Mouse (Mus musculus): Measurements from ENCODE around the gene Morn1. TPM values are rescaled to one million over a fixed set of nuclear protein-coding genes. Genes with fewer than 3 reads are reported as not detected.
"Not testable (repeated sequence)": the region's sequence is repeated elsewhere in the genome, so short reads cannot be mapped to it uniquely, and the experiment has no call there.

Gene Morn1
- polyA plus RNA-seq, 1 experiment from 2014 or later, result 4.3 TPM

DNA sequence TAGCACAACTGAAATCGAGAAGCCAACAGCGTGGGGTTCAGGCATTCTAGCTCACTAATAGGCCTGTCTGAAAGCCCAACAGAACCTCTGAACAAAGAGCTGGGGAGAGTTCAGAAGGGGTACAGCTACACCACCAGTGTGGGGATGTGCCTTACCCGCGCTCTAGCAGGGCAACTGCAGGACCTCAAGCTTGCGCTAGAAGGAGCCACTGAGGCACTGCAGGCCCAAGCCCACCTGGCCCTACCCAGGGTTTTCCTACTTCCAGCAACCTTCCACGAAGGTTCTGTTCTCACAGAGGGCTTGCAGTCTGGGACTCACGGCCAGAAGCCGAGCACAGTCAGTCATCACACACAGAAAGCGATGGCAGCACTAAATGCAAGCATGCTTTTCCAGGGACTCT lies 11.2 kb upstream of the Morn1 start:
- no peak overlapping the region for H3K4me2 ChIP-seq (ENCODE audit: low read depth, low read length)
- H3K9ac ChIP-seq (ENCODE audit: low read depth, low read length), result no peak overlapping the region
- no peak overlapping the region for H3K4me3 ChIP-seq (ENCODE audit: low read length)
- ATAC-seq, result no peak
- no peaks in the 10 kb centered on the region for H3K27me3 ChIP-seq (replicated peaks; ENCODE audit: control insufficient read depth, insufficient read depth, low read length)
- no peaks in the 10 kb centered on the region for H3K4me1 ChIP-seq (ENCODE audit: control insufficient read depth, insufficient read depth, low read length)
- H3K9me3 ChIP-seq (ENCODE audit: control insufficient read depth, low read length), result no peaks in the 10 kb centered on the region
- peaks cover 38% of the 10 kb centered on the region for H3K36me3 ChIP-seq (ENCODE audit: control insufficient read depth, insufficient read depth, low read length)
- H3K27ac ChIP-seq (ENCODE audit: low read length), result no peak overlapping the region
- WGBS, result 91% methylated on average over 9 of the region's 9 CpGs

DNA sequence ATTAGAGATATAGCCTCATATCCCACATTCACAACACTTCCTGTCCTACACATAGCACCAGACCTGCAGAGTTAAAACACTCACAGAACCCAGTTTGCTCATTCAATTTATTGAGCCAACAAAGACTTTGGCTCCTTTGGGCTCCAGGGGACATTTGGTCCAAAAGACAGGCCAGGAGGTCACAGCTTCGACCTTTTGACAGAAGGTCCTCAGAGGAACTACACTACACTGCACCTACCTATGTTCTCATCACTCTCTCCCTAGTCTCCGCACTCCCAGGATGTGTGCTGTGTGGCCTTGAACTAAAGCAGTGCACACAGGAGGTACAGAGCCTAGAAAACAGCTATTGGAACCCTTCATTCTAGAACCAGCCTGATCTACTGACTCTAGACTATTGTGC lies 10.6 kb upstream of the Morn1 start:
- ATAC-seq, result no peak
- H3K36me3 ChIP-seq (ENCODE audit: control insufficient read depth, insufficient read depth, low read length), result peaks cover 37% of the 10 kb centered on the region
- H3K9ac ChIP-seq (ENCODE audit: low read depth, low read length), result no peak overlapping the region
- no peaks in the 10 kb centered on the region for H3K9me3 ChIP-seq (ENCODE audit: control insufficient read depth, low read length)
- 94% methylated on average over 2 of the region's 2 CpGs for WGBS
- no peak overlapping the region for H3K27ac ChIP-seq (ENCODE audit: low read length)
- H3K4me2 ChIP-seq (ENCODE audit: low read depth, low read length), result no peak overlapping the region
- H3K4me1 ChIP-seq (ENCODE audit: control insufficient read depth, insufficient read depth, low read length), result peaks cover 5% of the 10 kb centered on the region; the same call in 1 of the 2 replicates
- H3K27me3 ChIP-seq (replicated peaks; ENCODE audit: control insufficient read depth, insufficient read depth, low read length), result no peaks in the 10 kb centered on the region
- H3K4me3 ChIP-seq (ENCODE audit: low read length), result no peak overlapping the region

DNA sequence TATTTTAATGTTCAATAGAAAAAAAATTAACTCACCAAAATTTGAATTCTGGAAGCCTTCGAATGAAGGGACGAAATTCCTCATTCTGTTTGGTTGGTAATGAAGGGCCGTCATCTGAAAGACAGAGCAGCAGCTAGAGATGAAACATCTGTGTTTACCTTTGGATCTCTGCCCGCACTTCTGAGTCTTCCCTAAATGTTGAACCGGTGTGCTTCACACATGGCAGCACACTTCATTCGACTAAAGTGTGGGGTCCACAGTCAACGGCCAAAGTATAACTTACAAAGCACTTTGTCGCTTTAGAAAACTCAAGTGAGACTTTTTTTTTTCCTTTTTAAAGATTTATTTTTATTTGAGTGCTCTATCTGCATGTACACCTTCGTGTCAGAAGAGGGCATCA lies 9.7 kb upstream of the Morn1 start:
- peaks cover 5% of the 10 kb centered on the region; the same call in 1 of the 2 replicates for H3K4me1 ChIP-seq (ENCODE audit: control insufficient read depth, insufficient read depth, low read length)
- peaks cover 34% of the 10 kb centered on the region for H3K36me3 ChIP-seq (ENCODE audit: control insufficient read depth, insufficient read depth, low read length)
- H3K27me3 ChIP-seq (replicated peaks; ENCODE audit: control insufficient read depth, insufficient read depth, low read length), result no peaks in the 10 kb centered on the region
- 60% methylated on average over 9 of the region's 9 CpGs for WGBS
- ATAC-seq, result no peak
- no peak overlapping the region for H3K4me2 ChIP-seq (ENCODE audit: low read depth, low read length)
- H3K9ac ChIP-seq (ENCODE audit: low read depth, low read length), result no peak overlapping the region
- no peak overlapping the region for H3K4me3 ChIP-seq (ENCODE audit: low read length)
- H3K9me3 ChIP-seq (ENCODE audit: control insufficient read depth, low read length), result no peaks in the 10 kb centered on the region
- no peak overlapping the region for H3K27ac ChIP-seq (ENCODE audit: low read length)

DNA sequence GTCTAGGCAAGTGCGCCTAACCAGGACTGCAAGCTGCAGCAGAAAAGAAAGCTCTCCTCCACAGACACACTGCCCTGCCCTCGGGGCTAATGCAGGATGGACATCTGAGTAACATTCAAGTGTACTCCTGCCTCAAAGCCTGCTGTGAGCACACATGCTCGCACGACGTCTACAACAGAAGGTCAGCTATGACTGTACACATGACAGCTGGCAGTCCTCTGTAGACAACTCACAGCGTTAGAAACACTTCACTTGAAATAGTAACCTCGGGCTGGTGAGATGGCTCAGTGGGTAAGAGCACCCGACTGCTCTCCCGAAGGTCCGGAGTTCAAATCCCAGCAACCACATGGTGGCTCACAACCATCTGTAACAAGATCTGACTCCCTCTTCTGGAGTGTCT lies 7.6 kb upstream of the Morn1 start:
- H3K27me3 ChIP-seq (replicated peaks; ENCODE audit: control insufficient read depth, insufficient read depth, low read length); H3K27ac ChIP-seq (ENCODE audit: low read length); H3K4me3 ChIP-seq (ENCODE audit: low read length); ATAC-seq; H3K4me2 ChIP-seq (ENCODE audit: low read depth, low read length); H3K9ac ChIP-seq (ENCODE audit: low read depth, low read length); H3K9me3 ChIP-seq (ENCODE audit: control insufficient read depth, low read length): not testable (repeated sequence)
- Histone ChIP-seq H3K4me1 (ENCODE audit: control insufficient read depth, insufficient read depth, low read length) (peaks cover 16% of the 10 kb centered on the region), H3K36me3 (ENCODE audit: control insufficient read depth, insufficient read depth, low read length) (peaks cover 26% of the 10 kb centered on the region)
- 86% methylated on average over 10 of the region's 10 CpGs for WGBS

DNA sequence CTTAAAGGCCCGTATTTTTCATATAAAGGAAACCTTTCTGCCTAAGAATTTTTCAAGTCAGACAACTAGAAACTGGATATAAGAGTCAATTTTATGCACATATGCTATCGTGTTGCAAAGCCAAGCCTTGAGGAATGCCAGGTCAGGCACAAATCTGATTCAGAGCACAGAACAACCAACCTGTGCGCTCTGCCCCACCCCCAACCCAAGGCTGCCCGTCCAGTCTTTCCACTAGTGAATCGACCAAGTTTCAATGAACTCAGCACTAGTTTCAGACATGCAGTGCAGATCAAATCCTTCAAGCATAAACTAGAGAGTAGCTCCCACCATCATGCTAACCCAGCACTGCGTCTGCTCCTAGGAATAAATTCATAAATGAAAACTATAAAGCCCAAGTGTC lies 6.7 kb upstream of the Morn1 start:
- WGBS, result 80% methylated on average over 6 of the region's 6 CpGs
- H3K9me3 ChIP-seq (ENCODE audit: control insufficient read depth, low read length), result no peaks in the 10 kb centered on the region
- no peak overlapping the region for H3K9ac ChIP-seq (ENCODE audit: low read depth, low read length)
- H3K4me3 ChIP-seq (ENCODE audit: low read length), result no peak overlapping the region
- ATAC-seq, result no peak
- H3K4me2 ChIP-seq (ENCODE audit: low read depth, low read length), result no peak overlapping the region
- H3K27ac ChIP-seq (ENCODE audit: low read length), result no peak overlapping the region
- peaks cover 23% of the 10 kb centered on the region for H3K36me3 ChIP-seq (ENCODE audit: control insufficient read depth, insufficient read depth, low read length)
- no peaks in the 10 kb centered on the region for H3K27me3 ChIP-seq (replicated peaks; ENCODE audit: control insufficient read depth, insufficient read depth, low read length)
- H3K4me1 ChIP-seq (ENCODE audit: control insufficient read depth, insufficient read depth, low read length), result peaks cover 24% of the 10 kb centered on the region

DNA sequence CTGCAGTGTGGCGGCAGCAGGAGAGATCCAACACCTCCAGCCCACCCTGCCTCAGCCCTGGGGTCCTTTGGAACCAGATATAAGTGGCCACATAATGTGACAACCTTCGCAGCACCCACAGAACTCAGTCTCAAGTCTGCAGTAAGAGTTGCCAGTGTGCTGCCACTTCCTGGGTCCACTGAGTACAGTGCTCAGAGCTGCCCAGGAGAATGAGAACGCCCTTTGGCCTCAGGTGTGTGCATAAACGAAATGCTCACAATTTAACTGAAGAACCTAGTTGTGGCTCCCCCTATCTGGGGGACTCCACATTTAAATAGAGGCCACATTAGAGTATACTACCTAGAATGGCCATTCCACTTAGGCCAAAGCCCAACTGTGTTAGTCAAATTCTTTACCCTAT lies 2.8 kb upstream of the Morn1 start:
- Histone ChIP-seq H3K4me2 (ENCODE audit: low read depth, low read length) (peak overlapping the region; percentile 77; the same call in 1 of the 2 replicates), H3K9ac (ENCODE audit: low read depth, low read length) (peak overlapping the region; percentile 53)
- peak; percentile 11; the same call in 1 of the 2 replicates for ATAC-seq

DNA sequence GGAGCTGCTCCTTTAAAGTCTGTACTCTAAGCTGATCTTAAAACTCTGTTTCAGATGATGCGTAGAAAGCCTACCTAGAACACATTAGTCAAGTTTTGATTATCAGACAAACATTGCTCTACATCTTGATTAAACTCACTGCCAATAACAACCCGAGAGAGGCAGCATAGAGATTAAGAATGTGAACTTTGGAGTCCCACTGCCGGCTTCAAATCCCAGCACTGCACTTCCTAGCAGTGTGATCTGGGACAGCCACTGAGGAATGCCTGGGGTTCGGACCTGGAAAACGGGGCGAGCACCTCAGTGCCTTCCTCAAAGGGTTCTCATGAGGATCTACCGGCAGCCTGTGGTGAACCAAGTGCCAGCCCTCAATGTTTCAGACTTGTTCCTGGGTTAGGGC lies 2.0 kb upstream of the Morn1 start:
- ATAC-seq, result no peak
- Histone ChIP-seq H3K27me3 (replicated peaks; ENCODE audit: control insufficient read depth, insufficient read depth, low read length) (no peaks in the 10 kb centered on the region), H3K4me2 (ENCODE audit: low read depth, low read length) (peak overlapping the region; percentile 77), H3K9ac (ENCODE audit: low read depth, low read length) (peak overlapping the region; percentile 94), H3K9me3 (ENCODE audit: control insufficient read depth, low read length) (no peaks in the 10 kb centered on the region), H3K27ac (ENCODE audit: low read length) (peak overlapping the region; percentile 77), H3K36me3 (ENCODE audit: control insufficient read depth, insufficient read depth, low read length) (peaks cover 14% of the 10 kb centered on the region), H3K4me3 (ENCODE audit: low read length) (peak overlapping the region; percentile 97), H3K4me1 (ENCODE audit: control insufficient read depth, insufficient read depth, low read length) (peaks cover 39% of the 10 kb centered on the region)
- 63% methylated on average over 7 of the region's 7 CpGs for WGBS

More for the DNA sequence above, 2.8 kb upstream of the Morn1 start:
- WGBS, result 73% methylated on average over 4 of the region's 4 CpGs
- peak overlapping the region; percentile 17; the same call in 1 of the 2 replicates for H3K4me3 ChIP-seq (ENCODE audit: low read length)
- no peaks in the 10 kb centered on the region for H3K27me3 ChIP-seq (replicated peaks; ENCODE audit: control insufficient read depth, insufficient read depth, low read length)
- peak overlapping the region; percentile 69 for H3K27ac ChIP-seq (ENCODE audit: low read length)
- peaks cover 14% of the 10 kb centered on the region for H3K36me3 ChIP-seq (ENCODE audit: control insufficient read depth, insufficient read depth, low read length)
- H3K4me1 ChIP-seq (ENCODE audit: control insufficient read depth, insufficient read depth, low read length), result peaks cover 39% of the 10 kb centered on the region
- no peaks in the 10 kb centered on the region for H3K9me3 ChIP-seq (ENCODE audit: control insufficient read depth, low read length)

DNA sequence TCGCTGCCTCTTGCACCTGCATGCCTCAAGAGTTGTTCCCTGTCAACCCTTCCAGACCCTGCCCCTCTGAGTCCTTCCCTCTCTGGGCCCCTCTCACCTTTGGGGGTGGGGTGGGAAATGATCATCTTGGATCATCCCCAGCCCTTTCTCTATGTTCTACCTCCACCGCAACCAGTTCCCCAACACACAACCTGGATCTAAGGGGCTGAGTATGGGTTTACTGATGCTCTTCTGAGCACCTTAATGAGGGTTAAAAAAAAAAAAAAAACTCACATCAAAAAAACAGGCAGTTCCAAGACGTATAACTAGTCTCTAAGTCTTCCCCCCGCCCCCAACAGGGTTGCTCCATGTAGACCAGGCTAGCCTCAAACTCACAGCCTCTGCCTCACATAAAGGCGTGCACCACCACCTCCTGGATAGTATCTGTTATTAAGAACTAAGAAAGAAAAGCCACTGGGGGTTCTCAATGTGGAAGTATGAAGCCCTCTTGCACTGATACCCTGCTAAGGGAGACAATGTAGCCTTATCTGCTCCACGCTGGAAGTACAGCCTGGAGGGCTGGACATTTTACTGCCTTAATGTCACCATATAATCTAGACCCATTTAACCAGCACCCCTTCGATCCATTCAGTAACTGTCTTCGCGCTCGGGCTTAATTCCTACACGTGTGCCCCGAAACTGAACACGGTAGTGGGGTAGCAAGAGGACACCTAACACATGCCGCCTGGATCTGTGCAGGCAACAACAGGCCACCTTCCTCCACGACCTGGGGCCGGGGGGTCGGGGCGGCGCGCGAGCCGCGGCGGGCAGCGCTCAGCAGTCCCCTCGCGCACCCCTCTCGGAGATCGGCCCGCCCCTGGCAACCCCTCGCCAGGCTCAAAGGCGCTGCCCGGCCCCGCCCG lies 920 bp upstream of the Morn1 start:
- no peaks in the 10 kb centered on the region for H3K9me3 ChIP-seq (ENCODE audit: control insufficient read depth, low read length)
- H3K4me3 ChIP-seq (ENCODE audit: low read length), result peak overlapping the region; percentile 97
- H3K4me2 ChIP-seq (ENCODE audit: low read depth, low read length), result peak overlapping the region; percentile 77
- peak overlapping the region; percentile 94 for H3K9ac ChIP-seq (ENCODE audit: low read depth, low read length)
- H3K4me1 ChIP-seq (ENCODE audit: control insufficient read depth, insufficient read depth, low read length), result peaks cover 36% of the 10 kb centered on the region
- H3K36me3 ChIP-seq (ENCODE audit: control insufficient read depth, insufficient read depth, low read length), result peaks cover 9% of the 10 kb centered on the region
- peak overlapping the region; percentile 96 for H3K27ac ChIP-seq (ENCODE audit: low read length)
- ATAC-seq, result no peak
- WGBS, result 4% methylated on average over 35 of the region's 35 CpGs
- H3K27me3 ChIP-seq (replicated peaks; ENCODE audit: control insufficient read depth, insufficient read depth, low read length), result no peaks in the 10 kb centered on the region

DNA sequence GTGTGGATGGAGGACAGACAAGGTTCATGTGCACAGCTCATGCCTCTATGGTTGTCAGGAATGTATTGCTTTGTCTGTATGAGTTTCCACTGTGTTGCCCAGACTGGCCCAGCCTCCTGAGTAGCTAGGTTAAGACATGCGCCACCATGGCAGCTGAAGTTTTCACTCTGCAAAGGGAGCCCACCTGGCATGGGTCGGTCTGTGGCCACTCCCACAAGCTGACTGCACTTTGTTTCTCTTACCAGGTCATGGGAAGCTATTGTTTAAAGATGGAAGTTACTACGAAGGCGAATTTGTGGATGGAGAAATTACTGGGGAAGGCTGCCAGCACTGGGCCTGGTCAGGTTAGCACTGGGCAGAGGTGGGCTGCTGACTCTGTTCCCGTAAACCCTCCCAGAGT lies 2.9 kb downstream of the Morn1 start:
- Histone ChIP-seq H3K4me1 (ENCODE audit: control insufficient read depth, insufficient read depth, low read length) (peaks cover 19% of the 10 kb centered on the region), H3K4me2 (ENCODE audit: low read depth, low read length) (no peak overlapping the region), H3K27me3 (replicated peaks; ENCODE audit: control insufficient read depth, insufficient read depth, low read length) (no peaks in the 10 kb centered on the region), H3K27ac (ENCODE audit: low read length) (no peak overlapping the region), H3K4me3 (ENCODE audit: low read length) (no peak overlapping the region), H3K9ac (ENCODE audit: low read depth, low read length) (no peak overlapping the region), H3K36me3 (ENCODE audit: control insufficient read depth, insufficient read depth, low read length) (no peaks in the 10 kb centered on the region), H3K9me3 (ENCODE audit: control insufficient read depth, low read length) (no peaks in the 10 kb centered on the region)
- WGBS, result 88% methylated on average over 5 of the region's 5 CpGs
- ATAC-seq, result no peak

Measured in intestine, embryonic 16.5 days (tissue).